Mouse (Mus musculus): ENCODE measurements around the gene Enam. TPM values are rescaled to one million over a fixed set of nuclear protein-coding genes. Genes with fewer than 3 reads are reported as not detected.
"Not testable (repeated sequence)": the region's sequence is repeated elsewhere in the genome, so short reads cannot be mapped to it uniquely, and the experiment has no call there.

Gene Enam
- total RNA-seq (2015) = not detected in 2 replicates
- not detected in 2 replicates for total RNA-seq (2017)

GRCm38 (mm10) chr5:88487675-88488074 lies at the start of gene Enam:
Enam (plus strand) TSS chr5:88487975.
- ATAC-seq (replicated peaks; ENCODE audit: poor library complexity) = no peak

GRCm38 (mm10) chr5:88455691-88456090 lies 32.1 kb upstream of the Enam start, which contains the start of gene Ambn:
Ambn (plus strand) TSS chr5:88455991.
- ATAC-seq (replicated peaks; ENCODE audit: poor library complexity) = no peak

- no peak for ATAC-seq (replicated peaks; ENCODE audit: poor library complexity)
These were observed 20.3 kb upstream of the Enam start for GRCm38 (mm10) chr5:88467471-88467870.

GRCm38 (mm10) chr5:88468807-88469704 lies 18.7 kb upstream of the Enam start:
- ATAC-seq (replicated peaks; ENCODE audit: poor library complexity) = peak; percentile 87

GRCm38 (mm10) chr5:88489004-88489403 lies 1.2 kb downstream of the Enam start:
- no peak for ATAC-seq (replicated peaks; ENCODE audit: poor library complexity)

GRCm38 (mm10) chr5:88491111-88491510 lies 3.3 kb downstream of the Enam start:
- ATAC-seq (replicated peaks; ENCODE audit: poor library complexity) = no peak

GRCm38 (mm10) chr5:88499781-88500180 lies 12.0 kb downstream of the Enam start:
- ATAC-seq (replicated peaks; ENCODE audit: poor library complexity) = peak; percentile 65

- peak; percentile 93 for ATAC-seq (replicated peaks; ENCODE audit: poor library complexity)
These were observed 20.8 kb downstream of the Enam start for GRCm38 (mm10) chr5:88508555-88508954.

- peak; percentile 90 for ATAC-seq (replicated peaks; ENCODE audit: poor library complexity)
These were observed 21.2 kb downstream of the Enam start for GRCm38 (mm10) chr5:88508990-88509389.

GRCm38 (mm10) chr5:88519232-88519631 lies 31.5 kb downstream of the Enam start:
- peak; percentile 94 for ATAC-seq (replicated peaks; ENCODE audit: poor library complexity)

GRCm38 (mm10) chr5:88527657-88528056 lies 39.9 kb downstream of the Enam start, which contains the start of gene Jchain:
Jchain (minus strand) TSS chr5:88527891.
- ATAC-seq (replicated peaks; ENCODE audit: poor library complexity) = no peak

GRCm38 (mm10) chr5:88530908-88531307 lies 43.1 kb downstream of the Enam start:
- ATAC-seq (replicated peaks; ENCODE audit: poor library complexity) = no peak

GRCm38 (mm10) chr5:88534697-88535096 lies 46.9 kb downstream of the Enam start:
- no peak for ATAC-seq (replicated peaks; ENCODE audit: poor library complexity)

- ATAC-seq (replicated peaks; ENCODE audit: poor library complexity) = no peak
These were observed 53.1 kb downstream of the Enam start for GRCm38 (mm10) chr5:88540845-88541244.

- ATAC-seq (replicated peaks; ENCODE audit: poor library complexity) = peak; percentile 66
These were observed 55.0 kb downstream of the Enam start for GRCm38 (mm10) chr5:88542651-88543282.

GRCm38 (mm10) chr5:88544411-88544810 lies 56.6 kb downstream of the Enam start:
- not testable (repeated sequence) for ATAC-seq (replicated peaks; ENCODE audit: poor library complexity)

- ATAC-seq (replicated peaks; ENCODE audit: poor library complexity) = no peak
These were observed 57.8 kb downstream of the Enam start for GRCm38 (mm10) chr5:88545536-88545935.

GRCm38 (mm10) chr5:88553271-88554085 lies 65.7 kb downstream of the Enam start:
- peak; percentile 55 for ATAC-seq (replicated peaks; ENCODE audit: poor library complexity)

- peak; percentile 94 for ATAC-seq (replicated peaks; ENCODE audit: poor library complexity)
These were observed 66.5 kb downstream of the Enam start, which contains the start of gene Utp3 for GRCm38 (mm10) chr5:88554086-88554886. Utp3 (plus strand) TSS chr5:88554462.
